Mouse (Mus musculus) heart, embryonic 15.5 days (tissue): ENCODE measurements at regions not wholly inside any gene's neighbourhood (a gene's known extent, or its start where the extent isn't known, plus 50 kb on each side); places are given as distances from the start of the nearest gene placed in this dataset.

Source experiments
- ATAC-seq: fragments of 200-750 bp; cut with Nextera tagmentation; replicated peaks from 2 replicates; pipeline ENCODE4 v1.8.0; 2017; ENCODE audit warnings: low read depth, moderate TSS enrichment; ENCODE audit not compliant: insufficient number of reproducible peaks, insufficient read depth, low FRiP score
- H3K27ac ChIP-seq: fragments of 300-500 bp; sonication (generic); 2 replicates; pipeline ENCODE4 v1.5.1; 2015; ENCODE audit warnings: mild to moderate bottlenecking, inconsistent platforms
- H3K27me3 ChIP-seq: fragments of 300-500 bp; sonication (generic); 2 replicates; pipeline ENCODE4 v1.6.1; 2015; ENCODE audit warnings: inconsistent platforms
- H3K36me3 ChIP-seq: fragments of 300-500 bp; sonication (generic); 2 replicates; pipeline ENCODE4 v1.6.1; 2015; ENCODE audit warnings: mild to moderate bottlenecking, inconsistent platforms
- H3K4me1 ChIP-seq: fragments of 300-500 bp; sonication (generic); replicated peaks from 2 replicates; pipeline ENCODE4 v1.6.1; 2015; ENCODE audit warnings: inconsistent platforms
- H3K4me2 ChIP-seq: fragments of 300-500 bp; sonication (generic); 2 replicates; pipeline ENCODE4 v1.6.1; 2015; ENCODE audit warnings: inconsistent platforms, mild to moderate bottlenecking, moderate library complexity
- H3K4me3 ChIP-seq: fragments of 300-500 bp; sonication (generic); 2 replicates; pipeline ENCODE4 v1.5.1; 2015; ENCODE audit warnings: mild to moderate bottlenecking, inconsistent platforms
- H3K9ac ChIP-seq: fragments of 300-500 bp; sonication (generic); 2 replicates; pipeline ENCODE4 v1.6.1; 2015; ENCODE audit warnings: mild to moderate bottlenecking, inconsistent platforms
- H3K9me3 ChIP-seq: fragments of 300-500 bp; sonication (generic); replicated peaks from 2 replicates; pipeline ENCODE4 v1.6.1; 2016; ENCODE audit warnings: inconsistent platforms
- WGBS: fragments of 180-500 bp; shearing (Covaris S2); methylation state at CpG from one replicate; pipeline ENCODE4 v1.1.7; 2015; ENCODE audit warnings: mixed read lengths; 5-methylcytosine and 5-hydroxymethylcytosine counted together

GRCm38 (mm10) chr5:132643270-132643669 lies 100.1 kb upstream of the Auts2 start:
- H3K4me3 ChIP-seq: no peak overlapping the region
- no peak for ATAC-seq
- H3K36me3 ChIP-seq: no peaks in the 10 kb centered on the region
- no peaks in the 10 kb centered on the region for H3K9me3 ChIP-seq
- no peak overlapping the region for H3K4me2 ChIP-seq
- H3K4me1 ChIP-seq: no peaks in the 10 kb centered on the region
- no peak overlapping the region for H3K9ac ChIP-seq
- no peak overlapping the region for H3K27ac ChIP-seq
- no peaks in the 10 kb centered on the region for H3K27me3 ChIP-seq
- 82% methylated on average over 3 of the region's 3 CpGs for WGBS

- Histone ChIP-seq H3K9ac (no peak overlapping the region), H3K4me3 (no peak overlapping the region), H3K9me3 (0 out of 2 replicates have a peak, but pooled peaks cover 8% of the 10 kb centered on the region), H3K4me2 (no peak overlapping the region), H3K4me1 (no peaks in the 10 kb centered on the region), H3K36me3 (no peaks in the 10 kb centered on the region), H3K27ac (no peak overlapping the region), H3K27me3 (no peaks in the 10 kb centered on the region)
- 40% methylated on average over 5 of the region's 5 CpGs for WGBS
- ATAC-seq: no peak; the same call in 1 of the 2 replicates
Measured at GRCm38 (mm10) chr5:132633198-132633884, 90.2 kb upstream of the Auts2 start.

- ATAC-seq: no peak
- Histone ChIP-seq H3K4me3 (no peak overlapping the region), H3K36me3 (no peaks in the 10 kb centered on the region), H3K9ac (no peak overlapping the region), H3K27me3 (no peaks in the 10 kb centered on the region), H3K9me3 (no peaks in the 10 kb centered on the region), H3K4me2 (no peak overlapping the region), H3K27ac (no peak overlapping the region), H3K4me1 (no peaks in the 10 kb centered on the region)
- 73% methylated on average over 7 of the region's 7 CpGs for WGBS
Measured at GRCm38 (mm10) chr5:132621751-132622150, 78.6 kb upstream of the Auts2 start.

GRCm38 (mm10) chr5:132617241-132617640 lies 74.1 kb upstream of the Auts2 start:
- no peak overlapping the region for H3K4me2 ChIP-seq
- H3K27ac ChIP-seq: no peak overlapping the region
- H3K9ac ChIP-seq: no peak overlapping the region
- no peaks in the 10 kb centered on the region for H3K9me3 ChIP-seq
- H3K36me3 ChIP-seq: no peaks in the 10 kb centered on the region
- 62% methylated on average over 3 of the region's 3 CpGs for WGBS
- H3K4me3 ChIP-seq: no peak overlapping the region
- no peak for ATAC-seq
- H3K4me1 ChIP-seq: 0 out of 2 replicates have a peak, but pooled peaks cover 2% of the 10 kb centered on the region
- no peaks in the 10 kb centered on the region for H3K27me3 ChIP-seq

GRCm38 (mm10) chr5:132609251-132609650 lies 66.1 kb upstream of the Auts2 start:
- no peak overlapping the region for H3K9ac ChIP-seq
- no peak for ATAC-seq
- no peak overlapping the region for H3K4me2 ChIP-seq
- no peak overlapping the region for H3K4me3 ChIP-seq
- no peak overlapping the region for H3K27ac ChIP-seq
- H3K36me3 ChIP-seq: no peaks in the 10 kb centered on the region
- H3K4me1 ChIP-seq: 0 out of 2 replicates have a peak, but pooled peaks cover 4% of the 10 kb centered on the region
- peaks cover 8% of the 10 kb centered on the region; the same call in 1 of the 2 replicates for H3K27me3 ChIP-seq
- H3K9me3 ChIP-seq: no peaks in the 10 kb centered on the region
- 53% methylated on average over 4 of the region's 4 CpGs for WGBS

- H3K27ac ChIP-seq: no peak overlapping the region
- no peak overlapping the region for H3K4me3 ChIP-seq
- no peaks in the 10 kb centered on the region for H3K36me3 ChIP-seq
- H3K4me1 ChIP-seq: 0 out of 2 replicates have a peak, but pooled peaks cover 2% of the 10 kb centered on the region
- WGBS: 56% methylated on average over 6 of the region's 6 CpGs
- no peak overlapping the region for H3K4me2 ChIP-seq
- ATAC-seq: no peak
- H3K27me3 ChIP-seq: peaks cover 2% of the 10 kb centered on the region; the same call in 1 of the 2 replicates
- no peaks in the 10 kb centered on the region for H3K9me3 ChIP-seq
- no peak overlapping the region for H3K9ac ChIP-seq
Measured at GRCm38 (mm10) chr5:132606216-132606615, 63.1 kb upstream of the Auts2 start.

- no peak for ATAC-seq
- H3K27me3 ChIP-seq: peaks cover 5% of the 10 kb centered on the region; the same call in 1 of the 2 replicates
- H3K4me1 ChIP-seq: peaks cover 4% of the 10 kb centered on the region
- no peaks in the 10 kb centered on the region for H3K9me3 ChIP-seq
- no peak overlapping the region for H3K4me2 ChIP-seq
- no peaks in the 10 kb centered on the region for H3K36me3 ChIP-seq
- 54% methylated on average over 6 of the region's 6 CpGs for WGBS
- H3K27ac ChIP-seq: no peak overlapping the region
- no peak overlapping the region for H3K4me3 ChIP-seq
- H3K9ac ChIP-seq: no peak overlapping the region
Measured at GRCm38 (mm10) chr5:132594796-132595195, 51.7 kb upstream of the Auts2 start.
